In the genomic region with DNA sequence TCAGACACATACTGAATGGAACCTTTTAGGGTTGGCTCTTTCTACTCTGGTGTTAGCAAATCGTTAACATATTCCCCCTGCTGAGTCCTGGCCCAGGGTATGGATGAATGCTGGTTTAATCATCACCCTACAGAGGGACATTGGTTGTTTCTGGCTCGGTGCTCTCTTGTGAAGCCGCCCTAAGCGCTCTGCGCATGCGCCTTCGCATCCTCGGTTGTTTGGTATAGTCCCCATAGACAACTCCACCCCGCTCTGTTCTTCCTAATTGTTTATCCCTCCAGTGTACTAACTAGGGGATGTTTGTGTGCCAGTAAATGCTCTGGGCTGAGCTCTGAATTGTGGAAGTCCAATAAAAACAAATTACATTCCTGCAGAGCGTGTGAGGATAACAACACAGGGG, we compare ENCODE assay signal across 9 mouse cellular contexts. TPM values are rescaled to one million over a fixed set of nuclear protein-coding genes. Genes with fewer than 3 reads are reported as not detected.
DNase-seq lines count a peak whose midpoint lies in the region; ATAC-seq and TF ChIP-seq lines count a peak whose summit lies in the region.
"Had no signal": no experiment of that assay in that cellular context is flagged by ENCODE, and none has a peak within 500 bp of the region (broad histone marks: within the 10 kb centered on the region; RNA-seq: fewer than 3 reads in every experiment).

No protein-coding gene starts in this region.

- no peaks in the 10 kb centered on the region for H3K9me3 ChIP-seq in MEL (replicated peaks; ENCODE audit: insufficient read depth, low read length)
- H3K9me3 ChIP-seq in hindbrain, embryonic 14.5 days (ENCODE audit: control insufficient read depth, low read length): no peaks in the 10 kb centered on the region

- WGBS in hindbrain, embryonic 14.5 days: 55% methylated on average over 10 of the region's 10 CpGs

- TF ChIP-seq EP300 in MEL (IDR thresholded peaks at IDR 0.05; ENCODE audit: low read depth in 1 of 2, low read length in 2 of 2): no peak

- ATAC-seq in hindbrain, embryonic 14.5 days (ENCODE audit: low FRiP score): peak; percentile 78
- no peak for ATAC-seq in erythroblast, adult 5-6 weeks (replicated peaks; ENCODE audit: low FRiP score, poor library complexity, severe bottlenecking)

- H3K9ac ChIP-seq in MEL (ENCODE audit: control insufficient read depth, low read depth, low read length, poor library complexity, severe bottlenecking): no peak overlapping the region
- H3K9ac ChIP-seq in hindbrain, embryonic 14.5 days: no peak overlapping the region

- peak; percentile 65 to 82 for DNase-seq in cerebellum, postnatal 10 days
- DNase-seq in cerebellum, adult 8-10 months: no peak
- no peak for DNase-seq in MEL (ENCODE audit: low read depth, low spot score)
- DNase-seq in hindbrain, embryonic 14.5 days (ENCODE audit: low spot score): peak; percentile 57
- DNase-seq in kidney, postnatal 36 days: peak; percentile 84
- DNase-seq in heart, postnatal 25 days (ENCODE audit: low spot score): no peak
- no peak for DNase-seq in spleen, postnatal 14 days (ENCODE audit: low spot score in 2 of 2)
- DNase-seq: heart, adult 2 months had no signal

- no peaks in the 10 kb centered on the region for H3K79me2 ChIP-seq in MEL (ENCODE audit: control insufficient read depth, insufficient read depth, low read length, poor library complexity)

- peak overlapping the region; percentile 3; the same call in 1 of the 2 replicates for H3K4me2 ChIP-seq in hindbrain, embryonic 14.5 days (replicated peaks)

- H3K27ac ChIP-seq in MEL (ENCODE audit: control insufficient read depth, low read depth, low read length): peak overlapping the region; percentile 11; the same call in 1 of the 2 replicates
- no peak overlapping the region for H3K27ac ChIP-seq in hindbrain, embryonic 14.5 days
- H3K27ac ChIP-seq: heart, adult 2 months had no signal

- TF ChIP-seq RAD21 in MEL (IDR thresholded peaks at IDR 0.05; ENCODE audit: low read depth, low read length): no peak

- H3K36me3 ChIP-seq in MEL (ENCODE audit: control insufficient read depth in 1 of 2, insufficient read depth in 2 of 2, low read length in 2 of 2): peaks cover 0 to 24% of the 10 kb centered on the region in 2 experiments; a peak in 2 of 4 replicates
- no peaks in the 10 kb centered on the region for H3K36me3 ChIP-seq in hindbrain, embryonic 14.5 days (replicated peaks; ENCODE audit: control insufficient read depth, insufficient read depth)

- TF ChIP-seq POLR2A in MEL (IDR thresholded peaks at IDR 0.05; ENCODE audit: control insufficient read depth in 1 of 2, insufficient read depth in 1 of 2, low read depth in 1 of 2, low read length in 2 of 2, poor library complexity in 1 of 2): no peak

- no peak overlapping the region for H3K4me3 ChIP-seq in MEL (ENCODE audit: control insufficient read depth in 1 of 2, insufficient read depth in 1 of 2, low read depth in 2 of 2, low read length in 2 of 2)
- no peak overlapping the region for H3K4me3 ChIP-seq in hindbrain, embryonic 14.5 days (replicated peaks; ENCODE audit: low read length)
- H3K4me3 ChIP-seq: heart, adult 2 months had no signal

- TF ChIP-seq CTCF in MEL (IDR thresholded peaks at IDR 0.05 in 2 of 3, conservative IDR thresholded peaks at IDR 0.05 in 1 of 3; ENCODE audit: control insufficient read depth in 1 of 3, insufficient read depth in 1 of 3, low read depth in 2 of 3, low read length in 3 of 3, poor library complexity in 1 of 3, severe bottlenecking in 1 of 3): no peak

- intact Hi-C loops in heart, postnatal 25 days (cut with DNase I): no loop called here

- H3K27me3 ChIP-seq in MEL (ENCODE audit: control insufficient read depth in 1 of 2, insufficient read depth in 2 of 2, low read length in 2 of 2): no peaks in the 10 kb centered on the region
- no peaks in the 10 kb centered on the region for H3K27me3 ChIP-seq in hindbrain, embryonic 14.5 days (ENCODE audit: control insufficient read depth, insufficient read depth, low read length)

- H3K4me1 ChIP-seq in MEL (ENCODE audit: control insufficient read depth in 1 of 2, insufficient read depth in 2 of 2, low read length in 2 of 2): peaks cover 11 to 41% of the 10 kb centered on the region in 2 experiments
- H3K4me1 ChIP-seq in hindbrain, embryonic 14.5 days (replicated peaks; ENCODE audit: control insufficient read depth, insufficient read depth, low read length): no peaks in the 10 kb centered on the region

TF ChIP-seq in MEL, 35 proteins besides CTCF, POLR2A, EP300 and RAD21:
- TF ChIP-seq ZNF384 (IDR thresholded peaks at IDR 0.05; ENCODE audit: low read depth, low read length): no peak
- TF ChIP-seq GABPA (IDR thresholded peaks at IDR 0.05; ENCODE audit: low read depth, low read length): no peak
- TF ChIP-seq ZKSCAN1 (IDR thresholded peaks at IDR 0.05; ENCODE audit: low read depth, low read length): no peak
- TF ChIP-seq NELFE (IDR thresholded peaks at IDR 0.05; ENCODE audit: low read depth, low read length): no peak
- TF ChIP-seq JUND (IDR thresholded peaks at IDR 0.05; ENCODE audit: low read depth, low read length): no peak
- TF ChIP-seq E2F4 (IDR thresholded peaks at IDR 0.05; ENCODE audit: borderline replicate concordance, low read depth, low read length): no peak
- TF ChIP-seq ZC3H11A (IDR thresholded peaks at IDR 0.05; ENCODE audit: low read depth, low read length): no peak
TF ChIP-seq in MEL: peak in this region for 0.

RNA-seq across cellular contexts. Expression of gene Syne3, which starts 7.0 kb away (rescaled TPM):
- total RNA-seq in MEL (2012; rRNA removed): 4.9 and 7.9 TPM in 2 replicates
- polyA plus RNA-seq in MEL (2012; ENCODE audit: insufficient read depth in 1 of 2, insufficient read length in 2 of 2, low read depth in 1 of 2, low replicate concordance in 2 of 2, missing spikeins in 1 of 2): 10 to 100 TPM in 1 of 2 experiments, not detected in 1; 10.7 TPM
- 0.35 TPM in 2 replicates for polyA plus RNA-seq in hindbrain, embryonic 14.5 days (2014; fragmentation: Nextera tagmentation; extraction: Ambion mirVana)
- total RNA-seq in heart, postnatal 25 days (2021): 1 to 10 TPM; 6.2 to 7.1 TPM
- 4.8 and 5.6 TPM in 2 replicates for total RNA-seq in erythroblast, adult 5-6 weeks (2015; ENCODE audit: low replicate concordance)
- total RNA-seq in erythroblast, adult 5-6 weeks (2017; ENCODE audit: low replicate concordance): 10.3 and 14.8 TPM in 2 replicates

RNA-seq across cellular contexts. Expression of gene Glrx5, which starts 15.8 kb away (rescaled TPM):
- 95.8 and 108 TPM in 2 replicates for total RNA-seq in MEL (2012; rRNA removed)
- polyA plus RNA-seq in MEL (2012; ENCODE audit: insufficient read depth in 1 of 2, insufficient read length in 2 of 2, low read depth in 1 of 2, low replicate concordance in 2 of 2, missing spikeins in 1 of 2): 100 to 1,000 TPM in 1 of 2 experiments, not detected in 1; 291 TPM
- 183 and 189 TPM in 2 replicates for polyA plus RNA-seq in hindbrain, embryonic 14.5 days (2014; fragmentation: Nextera tagmentation; extraction: Ambion mirVana)
- 10 to 100 TPM; 95.9 to 99.0 TPM for total RNA-seq in heart, postnatal 25 days (2021)
- 170 and 188 TPM in 2 replicates for total RNA-seq in erythroblast, adult 5-6 weeks (2015; ENCODE audit: low replicate concordance)
- 146 and 233 TPM in 2 replicates for total RNA-seq in erythroblast, adult 5-6 weeks (2017; ENCODE audit: low replicate concordance)

Comparison
In these comparisons a context has a peak if more than half of its experiments do, and no peak if none do; other contexts are left out.
1. DNase-seq: peak in cerebellum, postnatal 10 days (2 of 2), hindbrain, embryonic 14.5 days (single experiment) and kidney, postnatal 36 days (2 of 2); none in cerebellum, adult 8-10 months (single experiment), MEL (single experiment), heart, postnatal 25 days (single experiment) and spleen, postnatal 14 days (0 of 2).